11 mouse cellular contexts compared by ENCODE assay signal in the genomic region with DNA sequence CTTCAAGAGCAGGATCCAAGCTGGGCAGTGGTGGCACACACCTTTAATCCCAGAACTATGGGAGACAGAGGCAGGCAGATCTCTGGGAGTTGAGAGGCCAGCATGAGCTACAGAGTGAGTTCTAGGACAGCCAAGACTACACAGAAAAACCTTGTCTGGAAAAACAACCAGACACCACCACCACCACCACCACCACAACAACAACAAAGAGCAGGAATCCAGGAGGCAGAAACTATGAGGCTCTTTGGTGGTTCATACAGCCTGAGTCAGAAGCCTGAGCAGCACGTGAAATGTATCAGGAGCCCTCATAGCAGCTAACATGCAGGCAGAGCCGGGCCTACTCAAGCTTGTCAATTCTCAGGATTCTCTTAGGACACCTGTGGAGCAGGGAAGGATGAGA. TPM values are rescaled to one million over a fixed set of nuclear protein-coding genes. Genes with fewer than 3 reads are reported as not detected.
A peak's percentile ranks its signal among the peaks of the same experiment; 100 is the strongest.
DNase-seq lines count a peak whose midpoint lies in the region; ATAC-seq and TF ChIP-seq lines count a peak whose summit lies in the region.
"Had no signal": no experiment of that assay in that cellular context is flagged by ENCODE, and none has a peak within 500 bp of the region (broad histone marks: within the 10 kb centered on the region; RNA-seq: fewer than 3 reads in every experiment).

No protein-coding gene starts in this region.

- DNase-seq in liver, adult 2 months (ENCODE audit: extremely low read depth, low read depth, low spot score), result no peak
- DNase-seq in liver, result no peak
- DNase-seq in G1E (ENCODE audit: low spot score), result no peak
- no peak for DNase-seq in gastrocnemius, postnatal 14 days
- DNase-seq in B cell, adult 2 months, result no peak
- no peak for DNase-seq in right cerebral cortex, postnatal 10 days (ENCODE audit: low spot score in 2 of 2)
- DNase-seq: right cerebral cortex, adult 18-20 months had no signal

- no peak for TF ChIP-seq POLR2A in liver, adult 2 months (IDR thresholded peaks at IDR 0.05; ENCODE audit: extremely low read depth, insufficient read depth, low read length)
- TF ChIP-seq POLR2A in bone marrow macrophage, adult 2 months (IDR thresholded peaks at IDR 0.05; ENCODE audit: borderline replicate concordance, low read depth, low read length), result no peak

- TF ChIP-seq CTCF in liver, adult 2 months (IDR thresholded peaks at IDR 0.05; ENCODE audit: low read depth, low read length), result no peak
- TF ChIP-seq CTCF in G1E (IDR thresholded peaks at IDR 0.05; ENCODE audit: low read depth, low read length), result no peak
- TF ChIP-seq CTCF in bone marrow macrophage, adult 2 months (IDR thresholded peaks at IDR 0.05; ENCODE audit: low read depth, low read length), result no peak

- peak overlapping the region; percentile 43 for H3K27ac ChIP-seq in liver, adult 2 months (replicated peaks; ENCODE audit: insufficient read depth, low read depth, low read length)
- peak overlapping the region; percentile 89 for H3K27ac ChIP-seq in bone marrow macrophage, adult 2 months (ENCODE audit: insufficient read depth, low read depth, low read length)
- H3K27ac ChIP-seq: hindbrain, embryonic 14.5 days; left cerebral cortex, adult 2 months had no signal

- intact Hi-C loops in gastrocnemius, postnatal 14 days (cut with DNase I; ENCODE audit: low total_unique reads), result no loop called here

- no peaks in the 10 kb centered on the region for H3K9me3 ChIP-seq in G1E (replicated peaks)

- WGBS in liver, adult 2 months, result 79% methylated on average over 2 of the region's 2 CpGs

- no peak overlapping the region for H3K4me3 ChIP-seq in liver, adult 2 months (ENCODE audit: insufficient read depth, low read depth, low read length)
- H3K4me3 ChIP-seq in G1E (ENCODE audit: low read depth, low read length), result peak overlapping the region; percentile 70
- peak overlapping the region; percentile 33 for H3K4me3 ChIP-seq in bone marrow macrophage, adult 2 months (ENCODE audit: insufficient read depth, low read length)
- H3K4me3 ChIP-seq: left cerebral cortex, adult 2 months had no signal

- H3K36me3 ChIP-seq in liver, adult 2 months (ENCODE audit: control insufficient read depth, insufficient read depth, low read length), result no peaks in the 10 kb centered on the region
- peaks cover 18% of the 10 kb centered on the region for H3K36me3 ChIP-seq in G1E (replicated peaks)

- H3K79me2 ChIP-seq in liver, adult 2 months (ENCODE audit: control insufficient read depth, insufficient read depth, low read length), result no peaks in the 10 kb centered on the region

- ATAC-seq in G1E (ENCODE audit: extremely low read depth, insufficient number of reproducible peaks, low FRiP score, poor library complexity, severe bottlenecking), result no peak
- ATAC-seq in megakaryocyte, adult 5-6 weeks (ENCODE audit: poor library complexity, severe bottlenecking), result 0 out of 2 replicates have a peak, but pooled peaks have one; percentile 9

- no peaks in the 10 kb centered on the region for H3K4me1 ChIP-seq in liver, adult 2 months (ENCODE audit: control insufficient read depth, insufficient read depth, low read length)
- peaks cover 37% of the 10 kb centered on the region for H3K4me1 ChIP-seq in G1E (ENCODE audit: insufficient read depth, low read depth, low read length)
- H3K4me1 ChIP-seq in bone marrow macrophage, adult 2 months (ENCODE audit: control insufficient read depth, insufficient read depth, low read length), result peaks cover 16% of the 10 kb centered on the region

- no peak overlapping the region for H3K9ac ChIP-seq in liver, adult 2 months (ENCODE audit: low read depth, low read length)
- H3K9ac ChIP-seq: hindbrain, embryonic 14.5 days had no signal

- no peaks in the 10 kb centered on the region for H3K27me3 ChIP-seq in liver, adult 2 months (ENCODE audit: control insufficient read depth, insufficient read depth, low read length)
- H3K27me3 ChIP-seq in G1E (ENCODE audit: insufficient read depth, low read length), result peaks cover 9% of the 10 kb centered on the region

RNA-seq across cellular contexts. Expression of gene Tmem229b, which starts 26.3 kb away (rescaled TPM):
- total RNA-seq in liver, adult 2 months (2014; rRNA removed), result 1.4 and 2.5 TPM in 2 replicates
- 1.4 and 1.6 TPM in 2 replicates for polyA plus RNA-seq in liver, adult 2 months (2012; rRNA removed)
- total RNA-seq in G1E (2014; fragmentation: Nextera tagmentation) (9.4 and 13.7 TPM in 2 replicates), G1E (2017) (26.6 and 34.8 TPM in 2 replicates)
- 9.5 and 12.4 TPM in 2 replicates for polyA plus RNA-seq in G1E (2012)
- polyA plus RNA-seq in bone marrow macrophage, adult 2 months (2012; ENCODE audit: insufficient read depth, insufficient read length, missing spikeins), result 47.9 and 60.9 TPM in 2 replicates
- 49.1 and 55.5 TPM in 2 replicates for total RNA-seq in megakaryocyte, adult 5-6 weeks (2015)
- total RNA-seq in megakaryocyte, adult 5-6 weeks (2017), result 67.2 and 70.6 TPM in 2 replicates
- 10 to 100 TPM; 11.8 to 16.7 TPM for total RNA-seq in gastrocnemius, postnatal 14 days (2021)

RNA-seq across cellular contexts. Expression of gene Plekhh1, which starts 47.8 kb away (rescaled TPM):
- total RNA-seq in liver, adult 2 months (2014; rRNA removed), result 0.09 and 0.13 TPM in 2 replicates
- 0.16 and 0.27 TPM in 2 replicates for polyA plus RNA-seq in liver, adult 2 months (2012; rRNA removed)
- total RNA-seq in G1E (2014; fragmentation: Nextera tagmentation) (not detected in 2 replicates), G1E (2017) (0.17 and 0.44 TPM in 2 replicates)
- polyA plus RNA-seq in G1E (2012), result 0.02 TPM in 2 replicates
- polyA plus RNA-seq in bone marrow macrophage, adult 2 months (2012; ENCODE audit: insufficient read depth, insufficient read length, missing spikeins), result 0.17 and 0.25 TPM in 2 replicates
- total RNA-seq in megakaryocyte, adult 5-6 weeks (2015), result 0.76 and 0.96 TPM in 2 replicates
- total RNA-seq in megakaryocyte, adult 5-6 weeks (2017), result 0.37 and 0.98 TPM in 2 replicates
- 1 to 10 TPM; 2.2 to 2.5 TPM for total RNA-seq in gastrocnemius, postnatal 14 days (2021)
